Mouse (Mus musculus): ENCODE data around the gene Selenos. TPM values are rescaled to one million over a fixed set of nuclear protein-coding genes. Genes with fewer than 3 reads are reported as not detected.

Gene Selenos
- polyA plus RNA-seq (2015; fragmentation: Nextera tagmentation; extraction: Ambion mirVana) = 111 and 120 TPM in 2 replicates

DNA sequence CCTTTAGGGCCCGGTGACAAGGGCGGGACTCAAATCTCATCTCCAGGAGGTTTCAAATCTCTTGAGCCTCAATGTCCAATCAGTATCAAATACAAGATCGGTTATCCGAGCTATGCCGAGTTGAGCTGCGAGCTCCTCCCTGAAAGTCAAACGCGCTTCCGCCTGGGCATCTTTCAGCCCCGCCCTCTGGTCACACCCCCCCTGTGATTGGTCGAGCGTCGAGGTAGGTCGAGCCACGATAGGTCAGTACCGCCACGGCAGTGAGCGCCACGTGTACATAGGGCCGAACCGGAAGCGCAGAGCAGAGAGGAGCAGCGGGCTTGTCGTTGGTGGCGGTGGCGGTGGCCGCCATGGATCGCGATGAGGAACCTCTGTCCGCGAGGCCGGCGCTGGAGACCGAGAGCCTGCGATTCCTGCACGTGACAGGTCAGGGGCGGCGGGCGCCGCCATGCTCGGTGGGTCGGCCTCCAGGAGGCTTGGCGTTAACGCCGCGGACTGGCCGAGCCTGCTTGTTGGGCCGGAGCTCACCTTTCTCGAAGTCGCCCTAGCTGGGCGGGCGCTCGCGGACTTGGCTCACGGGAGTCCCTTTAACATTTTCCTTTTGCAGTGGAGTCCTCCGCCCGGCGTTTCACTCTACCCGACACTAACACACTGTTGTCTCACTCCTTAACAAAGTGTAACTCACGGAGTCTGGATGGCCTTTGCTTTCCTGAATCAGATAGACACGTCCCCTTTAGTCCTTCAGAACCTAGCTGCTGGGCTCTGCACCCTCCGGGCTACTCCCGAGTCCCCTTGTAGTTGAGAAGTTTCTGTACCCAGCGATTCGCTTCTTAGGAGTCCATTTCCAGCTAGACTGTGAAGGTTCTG, at the start of gene Selenos:
Selenos (plus strand) TSS at position 286 of the 867 bp plus-strand sequence.

DNA sequence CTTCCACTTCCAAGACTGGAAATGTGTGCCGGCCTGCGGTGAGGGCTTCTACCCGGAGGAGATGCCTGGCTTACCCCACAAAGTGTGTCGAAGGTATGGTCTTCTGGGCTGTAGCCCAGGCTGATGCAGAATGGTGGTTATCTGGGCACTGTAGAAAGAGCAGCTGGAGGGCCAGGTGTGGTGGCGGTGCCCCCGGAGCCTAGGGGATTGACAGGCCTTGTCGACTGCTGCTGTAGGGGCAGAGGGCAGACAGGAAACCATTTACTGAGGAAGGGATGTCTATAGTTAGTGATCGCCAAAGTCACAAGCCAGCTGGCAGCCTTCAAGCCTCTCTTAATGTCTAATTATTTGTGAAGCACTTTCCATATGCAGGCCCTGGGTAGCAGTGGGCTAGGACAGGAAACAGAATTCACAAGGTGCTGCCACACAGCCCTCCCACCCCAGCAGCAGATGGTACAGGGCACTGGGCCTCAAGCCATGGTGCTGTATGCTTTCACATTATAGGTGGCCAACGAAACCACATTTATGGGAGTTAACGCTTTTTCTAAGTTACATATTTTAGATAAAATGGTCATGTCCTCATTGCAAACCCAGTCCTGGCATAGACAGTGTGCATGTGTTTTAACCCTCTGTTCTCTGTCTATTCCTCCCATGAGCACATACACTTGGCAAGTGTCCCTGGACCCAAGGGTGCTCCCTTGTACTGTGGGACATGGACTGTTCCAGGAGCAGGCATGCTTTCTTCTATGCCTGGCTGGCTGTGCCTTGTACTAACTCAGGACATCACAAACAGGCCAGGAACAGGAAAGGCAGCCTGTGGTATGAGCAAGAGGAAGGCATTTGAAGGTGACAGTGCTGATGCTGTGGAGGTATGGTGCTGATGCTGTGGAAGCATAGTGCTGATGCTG, 35.6 kb upstream of the Selenos start, which contains the start of gene Gm45213:
Gm45213 (plus strand) TSS at position 51 of the 908 bp plus-strand sequence.

DNA sequence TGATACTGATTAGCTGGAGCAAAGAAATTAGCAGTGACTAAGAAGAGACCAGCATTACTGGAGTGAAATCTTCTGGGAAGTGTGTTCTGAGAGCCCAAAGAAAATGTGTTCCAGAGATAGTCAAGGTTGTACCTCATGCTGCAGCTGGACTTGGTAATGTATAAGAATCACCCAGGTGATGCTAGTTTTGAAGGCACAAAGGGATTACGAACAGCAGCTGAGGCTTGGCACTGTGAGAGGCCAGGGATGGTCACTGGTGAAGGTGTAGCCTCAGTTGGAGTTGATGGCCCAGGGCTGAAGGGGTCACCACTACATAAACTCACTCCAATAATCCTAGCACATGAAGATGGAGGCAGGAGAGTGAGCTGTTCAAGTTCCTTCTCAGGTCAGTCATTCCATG, 20.7 kb upstream of the Selenos start, which contains the start of gene Snrpa1:
Snrpa1 (plus strand) TSS at position 301 of the 400 bp plus-strand sequence.

DNA sequence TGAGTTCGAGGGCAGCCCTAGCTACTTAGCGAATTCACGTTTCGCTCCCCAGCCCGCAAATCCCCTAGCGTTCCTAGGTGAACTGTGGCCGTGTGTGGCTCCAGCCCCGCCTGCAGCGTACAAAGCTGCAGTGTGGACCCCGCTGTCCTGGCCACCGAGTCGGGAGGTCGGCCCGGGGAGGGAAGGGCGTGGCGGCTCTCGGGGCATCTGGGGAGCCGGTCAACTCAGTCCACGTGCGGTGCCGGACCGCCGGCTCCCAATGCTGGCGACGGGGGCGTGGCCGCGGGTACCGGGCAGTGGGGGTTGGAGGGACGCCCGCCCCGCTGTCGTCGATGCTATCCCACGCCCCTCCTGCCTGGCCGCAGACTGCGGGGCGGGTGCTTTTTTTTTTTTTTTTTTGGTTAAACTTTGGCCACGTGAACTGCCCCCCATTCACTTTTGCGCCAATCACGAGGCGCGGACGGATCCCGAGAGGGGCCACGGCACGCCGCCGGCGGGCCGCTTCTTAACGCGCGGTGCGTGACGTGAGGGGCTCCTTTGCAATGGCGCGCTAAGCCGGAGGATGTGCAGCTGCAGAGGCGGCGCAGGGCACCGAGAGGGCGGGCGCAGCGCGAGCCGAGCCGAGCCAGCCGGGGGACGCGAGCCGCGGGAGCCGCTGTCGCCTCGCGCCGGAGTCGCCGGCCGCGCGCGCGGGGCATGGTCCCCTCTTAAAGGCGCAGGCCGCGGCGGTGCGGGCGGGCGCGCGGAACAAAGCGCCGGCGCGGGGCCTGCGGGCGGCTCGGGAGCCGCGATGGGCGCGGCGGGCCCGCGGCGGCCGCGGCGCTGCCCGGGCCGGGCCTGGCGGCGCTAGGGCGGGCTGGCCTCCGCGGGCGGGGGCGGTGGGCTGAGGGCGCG, 29.8 kb downstream of the Selenos start, which contains the start of gene Chsy1:
Chsy1 (plus strand) TSS at position 555 of the 894 bp plus-strand sequence.

Other genes with a start within 250 kb of the Selenos start
- 2.5 and 3.8 TPM in 2 replicates for gene Pcsk6, start 217.9 kb upstream of the Selenos start, polyA plus RNA-seq (2015; fragmentation: Nextera tagmentation; extraction: Ambion mirVana)
- gene Gm45213, start 36.0 kb upstream of the Selenos start, polyA plus RNA-seq (2015; fragmentation: Nextera tagmentation; extraction: Ambion mirVana) = not detected in 2 replicates
- 96.4 and 103 TPM in 2 replicates for gene Snrpa1, start 20.6 kb upstream of the Selenos start, polyA plus RNA-seq (2015; fragmentation: Nextera tagmentation; extraction: Ambion mirVana)
- gene Chsy1, start 29.9 kb downstream of the Selenos start, polyA plus RNA-seq (2015; fragmentation: Nextera tagmentation; extraction: Ambion mirVana) = 9.6 and 10.8 TPM in 2 replicates